Mouse (Mus musculus): ENCODE measurements around the gene Rfc4. TPM values are rescaled to one million over a fixed set of nuclear protein-coding genes. Genes with fewer than 3 reads are reported as not detected.

The Rfc4 gene
- polyA plus RNA-seq (2015; fragmentation: Nextera tagmentation; extraction: Ambion mirVana) = 71.6 and 74.4 TPM in 2 replicates

GRCm38 (mm10) chr16:23127673-23128375 is at the start of gene Rfc4:
Gene Rfc4, minus strand, starts transcription at chr16:23127737.
- H3K36me3 ChIP-seq = peaks cover 10% of the 10 kb centered on the region; the same call in 1 of the 2 replicates
- ATAC-seq (replicated peaks; ENCODE audit: insufficient number of reproducible peaks, insufficient read depth, low FRiP score, low read depth) = peak; percentile 91
- WGBS = under 1% methylated on average over 51 of the region's 51 CpGs
- no peaks in the 10 kb centered on the region for H3K9me3 ChIP-seq (replicated peaks)
- peaks cover 19% of the 10 kb centered on the region for H3K4me1 ChIP-seq (replicated peaks)
- peak within 1 kb of the TSS; percentile 93 for H3K4me2 ChIP-seq
- peak within 1 kb of the TSS; percentile 99 for H3K27ac ChIP-seq
- H3K27me3 ChIP-seq = no peaks in the 10 kb centered on the region
- H3K4me3 ChIP-seq = peak within 1 kb of the TSS; percentile 95
- peak within 1 kb of the TSS; percentile 97 for H3K9ac ChIP-seq

- ATAC-seq (replicated peaks; ENCODE audit: insufficient number of reproducible peaks, insufficient read depth, low FRiP score, low read depth) = no peak
- no peaks in the 10 kb centered on the region for H3K27me3 ChIP-seq
- no peak overlapping the region for H3K4me2 ChIP-seq
- H3K4me3 ChIP-seq = no peak overlapping the region
- 38% methylated on average over 3 of the region's 3 CpGs for WGBS
- no peaks in the 10 kb centered on the region for H3K4me1 ChIP-seq (replicated peaks)
- H3K9ac ChIP-seq = no peak overlapping the region
- H3K36me3 ChIP-seq = no peaks in the 10 kb centered on the region
- no peaks in the 10 kb centered on the region for H3K9me3 ChIP-seq (replicated peaks)
- no peak overlapping the region for H3K27ac ChIP-seq
These were observed 48.4 kb upstream of the Rfc4 start for GRCm38 (mm10) chr16:23175956-23176355.

GRCm38 (mm10) chr16:23174855-23175254 is 47.3 kb upstream of the Rfc4 start:
- Histone ChIP-seq H3K4me3 (no peak overlapping the region), H3K4me2 (no peak overlapping the region), H3K27me3 (no peaks in the 10 kb centered on the region), H3K9me3 (replicated peaks) (no peaks in the 10 kb centered on the region), H3K27ac (no peak overlapping the region), H3K9ac (no peak overlapping the region), H3K36me3 (no peaks in the 10 kb centered on the region), H3K4me1 (replicated peaks) (no peaks in the 10 kb centered on the region)
- 70% methylated on average over 5 of the region's 5 CpGs for WGBS
- ATAC-seq (replicated peaks; ENCODE audit: insufficient number of reproducible peaks, insufficient read depth, low FRiP score, low read depth) = no peak

- Histone ChIP-seq H3K36me3 (no peaks in the 10 kb centered on the region), H3K4me2 (no peak overlapping the region), H3K4me3 (no peak overlapping the region), H3K27ac (no peak overlapping the region), H3K27me3 (no peaks in the 10 kb centered on the region), H3K9me3 (replicated peaks) (no peaks in the 10 kb centered on the region), H3K4me1 (replicated peaks) (no peaks in the 10 kb centered on the region), H3K9ac (no peak overlapping the region)
- WGBS = 86% methylated on average over 5 of the region's 5 CpGs
- no peak for ATAC-seq (replicated peaks; ENCODE audit: insufficient number of reproducible peaks, insufficient read depth, low FRiP score, low read depth)
These were observed 46.4 kb upstream of the Rfc4 start for GRCm38 (mm10) chr16:23173904-23174303.

- ATAC-seq (replicated peaks; ENCODE audit: insufficient number of reproducible peaks, insufficient read depth, low FRiP score, low read depth) = no peak
- Histone ChIP-seq H3K36me3 (no peaks in the 10 kb centered on the region), H3K9me3 (replicated peaks) (no peaks in the 10 kb centered on the region), H3K9ac (no peak overlapping the region), H3K27ac (no peak overlapping the region), H3K4me1 (replicated peaks) (no peaks in the 10 kb centered on the region), H3K4me3 (no peak overlapping the region), H3K27me3 (no peaks in the 10 kb centered on the region), H3K4me2 (no peak overlapping the region)
- 79% methylated on average over 3 of the region's 3 CpGs for WGBS
These were observed 43.3 kb upstream of the Rfc4 start for GRCm38 (mm10) chr16:23170813-23171212.

- WGBS = 43% methylated on average over 5 of the region's 5 CpGs
- no peak overlapping the region for H3K9ac ChIP-seq
- H3K27me3 ChIP-seq = no peaks in the 10 kb centered on the region
- H3K4me1 ChIP-seq (replicated peaks) = no peaks in the 10 kb centered on the region; the same call in 1 of the 2 replicates
- H3K4me3 ChIP-seq = no peak overlapping the region
- no peak overlapping the region for H3K4me2 ChIP-seq
- peak overlapping the region; percentile 60; the same call in 1 of the 2 replicates for H3K27ac ChIP-seq
- H3K36me3 ChIP-seq = no peaks in the 10 kb centered on the region
- peak; percentile 60; the same call in 1 of the 2 replicates for ATAC-seq (replicated peaks; ENCODE audit: insufficient number of reproducible peaks, insufficient read depth, low FRiP score, low read depth)
- H3K9me3 ChIP-seq (replicated peaks) = no peaks in the 10 kb centered on the region
These were observed 39.5 kb upstream of the Rfc4 start for GRCm38 (mm10) chr16:23167079-23167478.

GRCm38 (mm10) chr16:23166646-23167045 is 39.1 kb upstream of the Rfc4 start:
- no peaks in the 10 kb centered on the region for H3K9me3 ChIP-seq (replicated peaks)
- peak overlapping the region; percentile 60; the same call in 1 of the 2 replicates for H3K27ac ChIP-seq
- no peaks in the 10 kb centered on the region for H3K27me3 ChIP-seq
- no peak overlapping the region for H3K4me3 ChIP-seq
- H3K4me2 ChIP-seq = no peak overlapping the region
- H3K36me3 ChIP-seq = no peaks in the 10 kb centered on the region
- no peak overlapping the region for H3K9ac ChIP-seq
- ATAC-seq (replicated peaks; ENCODE audit: insufficient number of reproducible peaks, insufficient read depth, low FRiP score, low read depth) = no peak
- no peaks in the 10 kb centered on the region; the same call in 1 of the 2 replicates for H3K4me1 ChIP-seq (replicated peaks)
- 84% methylated on average over 1 of the region's 1 CpGs for WGBS

GRCm38 (mm10) chr16:23165441-23165840 is 37.9 kb upstream of the Rfc4 start:
- 62% methylated on average over 9 of the region's 9 CpGs for WGBS
- ATAC-seq (replicated peaks; ENCODE audit: insufficient number of reproducible peaks, insufficient read depth, low FRiP score, low read depth) = no peak
- H3K27ac ChIP-seq = 0 out of 2 replicates have a peak overlapping the region, but pooled peaks have one; percentile 61
- no peak overlapping the region for H3K4me3 ChIP-seq
- H3K9ac ChIP-seq = no peak overlapping the region
- no peak overlapping the region for H3K4me2 ChIP-seq
- H3K36me3 ChIP-seq = no peaks in the 10 kb centered on the region
- no peaks in the 10 kb centered on the region for H3K9me3 ChIP-seq (replicated peaks)
- no peaks in the 10 kb centered on the region; the same call in 1 of the 2 replicates for H3K4me1 ChIP-seq (replicated peaks)
- H3K27me3 ChIP-seq = no peaks in the 10 kb centered on the region

- no peak for ATAC-seq (replicated peaks; ENCODE audit: insufficient number of reproducible peaks, insufficient read depth, low FRiP score, low read depth)
These were observed 36.9 kb upstream of the Rfc4 start for GRCm38 (mm10) chr16:23164443-23164842.

GRCm38 (mm10) chr16:23162116-23162515 is 34.6 kb upstream of the Rfc4 start:
- no peak overlapping the region for H3K4me3 ChIP-seq
- no peak overlapping the region for H3K9ac ChIP-seq
- H3K9me3 ChIP-seq (replicated peaks) = no peaks in the 10 kb centered on the region
- no peak overlapping the region for H3K27ac ChIP-seq
- no peaks in the 10 kb centered on the region for H3K36me3 ChIP-seq
- no peak overlapping the region for H3K4me2 ChIP-seq
- H3K4me1 ChIP-seq (replicated peaks) = peaks cover 3% of the 10 kb centered on the region
- ATAC-seq (replicated peaks; ENCODE audit: insufficient number of reproducible peaks, insufficient read depth, low FRiP score, low read depth) = no peak
- WGBS = 78% methylated on average over 3 of the region's 3 CpGs
- no peaks in the 10 kb centered on the region for H3K27me3 ChIP-seq

More at GRCm38 (mm10) chr16:23164443-23164842, 36.9 kb upstream of the Rfc4 start:
- Histone ChIP-seq H3K27me3 (no peaks in the 10 kb centered on the region), H3K4me1 (replicated peaks) (no peaks in the 10 kb centered on the region; the same call in none of the 2 replicates), H3K9ac (no peak overlapping the region), H3K4me3 (no peak overlapping the region), H3K36me3 (no peaks in the 10 kb centered on the region), H3K27ac (peak overlapping the region; percentile 61), H3K9me3 (replicated peaks) (no peaks in the 10 kb centered on the region), H3K4me2 (no peak overlapping the region)
- WGBS = 44% methylated on average over 6 of the region's 6 CpGs

- Histone ChIP-seq H3K4me3 (no peak overlapping the region), H3K27ac (no peak overlapping the region), H3K4me2 (no peak overlapping the region), H3K27me3 (no peaks in the 10 kb centered on the region), H3K9me3 (replicated peaks) (no peaks in the 10 kb centered on the region), H3K36me3 (no peaks in the 10 kb centered on the region), H3K4me1 (replicated peaks) (peaks cover 3% of the 10 kb centered on the region), H3K9ac (no peak overlapping the region)
- 52% methylated on average over 2 of the region's 2 CpGs for WGBS
- ATAC-seq (replicated peaks; ENCODE audit: insufficient number of reproducible peaks, insufficient read depth, low FRiP score, low read depth) = no peak
These were observed 32.2 kb upstream of the Rfc4 start for GRCm38 (mm10) chr16:23159749-23160148.

GRCm38 (mm10) chr16:23158957-23159356 is 31.4 kb upstream of the Rfc4 start:
- no peak for ATAC-seq (replicated peaks; ENCODE audit: insufficient number of reproducible peaks, insufficient read depth, low FRiP score, low read depth)
- no peak overlapping the region for H3K4me2 ChIP-seq
- H3K9ac ChIP-seq = no peak overlapping the region
- H3K27ac ChIP-seq = no peak overlapping the region
- H3K4me3 ChIP-seq = no peak overlapping the region
- no peaks in the 10 kb centered on the region for H3K36me3 ChIP-seq
- H3K4me1 ChIP-seq (replicated peaks) = peaks cover 3% of the 10 kb centered on the region
- H3K9me3 ChIP-seq (replicated peaks) = no peaks in the 10 kb centered on the region
- 26% methylated on average over 2 of the region's 2 CpGs for WGBS
- H3K27me3 ChIP-seq = no peaks in the 10 kb centered on the region
